Mouse (Mus musculus): ENCODE data around the gene Lat2. TPM values are rescaled to one million over a fixed set of nuclear protein-coding genes. Genes with fewer than 3 reads are reported as not detected.
"Not testable (repeated sequence)": the region's sequence is repeated elsewhere in the genome, so short reads cannot be mapped to it uniquely, and the experiment has no call there.

Gene Lat2
- polyA plus RNA-seq (2012; rRNA removed): 52.2 and 52.4 TPM in 2 replicates

- H3K4me1 ChIP-seq (ENCODE audit: control insufficient read depth, insufficient read depth, insufficient read length): peaks cover 19% of the 10 kb centered on the region; the same call in 1 of the 2 replicates
- peak within 1 kb of the TSS; percentile 70 for H3K4me3 ChIP-seq (ENCODE audit: extremely low read depth, insufficient read depth, insufficient read length)
- no peak for TF ChIP-seq CTCF (IDR thresholded peaks at IDR 0.05; ENCODE audit: extremely low read depth, insufficient read depth, insufficient read length, insufficient replicate concordance)
- peak; percentile 61; the same call in 1 of the 2 replicates for TF ChIP-seq POLR2A (IDR thresholded peaks at IDR 0.05; ENCODE audit: low read depth, low read length)
- H3K27me3 ChIP-seq (ENCODE audit: control insufficient read depth, insufficient read depth, low read length): no peaks in the 10 kb centered on the region
- peak within 1 kb of the TSS; percentile 85 for H3K27ac ChIP-seq (ENCODE audit: insufficient read depth, low read length)
- 32% methylated on average over 7 of the region's 7 CpGs for WGBS
- peaks cover 7% of the 10 kb centered on the region for H3K36me3 ChIP-seq (ENCODE audit: control insufficient read depth, insufficient read depth, low read length)
- DNase-seq (ENCODE audit: low read depth in 1 of 2, low spot score in 2 of 2): peak; percentile 37 to 68
These were observed at the start of gene Lat2 for GRCm38 (mm10) chr5:134614802-134615201. Gene Lat2 (minus strand): TSS chr5:134615025.

GRCm38 (mm10) chr5:134656708-134657107 lies 41.9 kb upstream of the Lat2 start:
- no peak for DNase-seq (ENCODE audit: low read depth in 1 of 2, low spot score in 2 of 2)
- Histone ChIP-seq H3K4me3 (ENCODE audit: extremely low read depth, insufficient read depth, insufficient read length) (no peak overlapping the region), H3K27me3 (ENCODE audit: control insufficient read depth, insufficient read depth, low read length) (no peaks in the 10 kb centered on the region), H3K4me1 (ENCODE audit: control insufficient read depth, insufficient read depth, insufficient read length) (no peaks in the 10 kb centered on the region), H3K36me3 (ENCODE audit: control insufficient read depth, insufficient read depth, low read length) (peaks cover 5% of the 10 kb centered on the region; the same call in 1 of the 2 replicates), H3K27ac (ENCODE audit: insufficient read depth, low read length) (no peak overlapping the region)
- TF ChIP-seq CTCF (IDR thresholded peaks at IDR 0.05; ENCODE audit: extremely low read depth, insufficient read depth, insufficient read length, insufficient replicate concordance): no peak
- no peak for TF ChIP-seq POLR2A (IDR thresholded peaks at IDR 0.05; ENCODE audit: low read depth, low read length)
- 88% methylated on average over 4 of the region's 4 CpGs for WGBS

DNA sequence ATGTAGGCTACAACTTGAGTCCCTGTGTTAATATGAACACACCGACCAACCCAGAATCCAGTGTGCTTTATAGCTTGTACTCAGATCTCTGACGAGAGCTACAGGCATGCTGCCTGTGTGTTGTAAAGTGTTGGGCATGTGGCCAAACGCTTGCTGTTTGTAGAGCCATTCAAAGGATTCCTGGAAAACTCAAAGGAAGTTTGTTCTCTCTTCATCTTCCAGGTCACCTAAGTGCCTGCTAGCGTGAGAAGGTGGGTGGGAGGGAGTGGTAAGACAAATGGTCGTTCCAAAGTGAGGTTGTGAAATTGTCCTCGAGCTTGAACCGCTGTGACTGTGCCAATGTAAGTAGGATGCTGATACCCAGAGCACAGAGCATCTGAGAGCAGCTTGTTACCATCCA lies 37.2 kb upstream of the Lat2 start:
- Histone ChIP-seq H3K36me3 (ENCODE audit: control insufficient read depth, insufficient read depth, low read length) (peaks cover 2% of the 10 kb centered on the region; the same call in 1 of the 2 replicates), H3K27me3 (ENCODE audit: control insufficient read depth, insufficient read depth, low read length) (no peaks in the 10 kb centered on the region), H3K4me1 (ENCODE audit: control insufficient read depth, insufficient read depth, insufficient read length) (no peaks in the 10 kb centered on the region; the same call in 1 of the 2 replicates), H3K27ac (ENCODE audit: insufficient read depth, low read length) (no peak overlapping the region), H3K4me3 (ENCODE audit: extremely low read depth, insufficient read depth, insufficient read length) (no peak overlapping the region)
- DNase-seq (ENCODE audit: low read depth in 1 of 2, low spot score in 2 of 2): no peak
- 64% methylated on average over 7 of the region's 7 CpGs for WGBS
- TF ChIP-seq CTCF (IDR thresholded peaks at IDR 0.05; ENCODE audit: extremely low read depth, insufficient read depth, insufficient read length, insufficient replicate concordance) (no peak), POLR2A (IDR thresholded peaks at IDR 0.05; ENCODE audit: low read depth, low read length) (no peak)

- no peak overlapping the region for H3K27ac ChIP-seq (ENCODE audit: insufficient read depth, low read length)
- peak; percentile 61; the same call in 1 of the 2 replicates for TF ChIP-seq CTCF (IDR thresholded peaks at IDR 0.05; ENCODE audit: extremely low read depth, insufficient read depth, insufficient read length, insufficient replicate concordance)
- no peak for TF ChIP-seq POLR2A (IDR thresholded peaks at IDR 0.05; ENCODE audit: low read depth, low read length)
- no peaks in the 10 kb centered on the region for H3K27me3 ChIP-seq (ENCODE audit: control insufficient read depth, insufficient read depth, low read length)
- no peak overlapping the region for H3K4me3 ChIP-seq (ENCODE audit: extremely low read depth, insufficient read depth, insufficient read length)
- WGBS: 61% methylated on average over 5 of the region's 5 CpGs
- no peaks in the 10 kb centered on the region; the same call in 1 of the 2 replicates for H3K4me1 ChIP-seq (ENCODE audit: control insufficient read depth, insufficient read depth, insufficient read length)
- H3K36me3 ChIP-seq (ENCODE audit: control insufficient read depth, insufficient read depth, low read length): no peaks in the 10 kb centered on the region
- DNase-seq (ENCODE audit: low read depth in 1 of 2, low spot score in 2 of 2): peak; percentile 12 to 56
These were observed 36.1 kb upstream of the Lat2 start for GRCm38 (mm10) chr5:134650926-134651325.

DNA sequence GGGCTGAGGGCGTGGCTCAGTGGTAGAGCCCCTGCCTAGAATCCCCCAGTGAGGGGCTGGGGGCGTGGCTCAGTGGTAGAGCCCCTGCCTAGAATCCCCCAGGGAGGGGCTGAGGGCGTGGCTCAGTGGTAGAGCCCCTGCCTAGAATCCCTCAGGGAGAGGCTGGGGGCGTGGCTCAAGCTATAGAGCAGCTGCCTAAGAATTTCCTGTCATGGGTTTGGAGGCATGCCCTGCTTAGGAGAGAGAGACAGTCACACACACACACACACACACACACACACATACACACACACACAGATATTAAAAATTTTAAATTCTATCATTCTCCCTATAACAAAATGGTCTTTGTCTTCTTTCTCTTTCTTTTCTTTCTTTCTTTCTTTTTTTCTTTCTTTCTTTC lies 34.2 kb upstream of the Lat2 start:
- not testable (repeated sequence) for H3K4me3 ChIP-seq (ENCODE audit: extremely low read depth, insufficient read depth, insufficient read length); H3K36me3 ChIP-seq (ENCODE audit: control insufficient read depth, insufficient read depth, low read length); H3K27ac ChIP-seq (ENCODE audit: insufficient read depth, low read length); DNase-seq (ENCODE audit: low read depth in 1 of 2, low spot score in 2 of 2); H3K4me1 ChIP-seq (ENCODE audit: control insufficient read depth, insufficient read depth, insufficient read length); H3K27me3 ChIP-seq (ENCODE audit: control insufficient read depth, insufficient read depth, low read length)
- WGBS: 47% methylated on average over 4 of the region's 4 CpGs

DNA sequence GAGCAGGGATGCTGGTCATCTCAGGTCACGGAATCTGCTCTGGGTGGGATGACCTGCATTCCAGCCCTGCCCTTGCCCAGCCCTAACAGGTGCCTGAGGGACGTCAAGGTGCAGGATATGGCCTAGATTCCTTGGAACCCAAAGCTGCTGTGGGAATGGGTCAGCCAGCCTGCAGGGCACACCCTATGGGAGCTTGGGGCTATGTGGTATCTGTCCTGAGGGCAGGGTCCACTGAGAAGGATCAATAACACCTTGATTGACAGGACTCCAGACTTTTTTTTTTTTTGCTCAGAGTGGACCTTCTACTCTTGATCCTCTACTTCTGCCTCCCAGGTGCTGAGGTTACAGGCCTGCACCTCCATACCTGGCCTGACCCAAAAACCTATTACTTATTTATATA lies 32.6 kb upstream of the Lat2 start:
- no peak overlapping the region for H3K4me3 ChIP-seq (ENCODE audit: extremely low read depth, insufficient read depth, insufficient read length)
- H3K36me3 ChIP-seq (ENCODE audit: control insufficient read depth, insufficient read depth, low read length): no peaks in the 10 kb centered on the region
- TF ChIP-seq CTCF (IDR thresholded peaks at IDR 0.05; ENCODE audit: extremely low read depth, insufficient read depth, insufficient read length, insufficient replicate concordance): no peak
- TF ChIP-seq POLR2A (IDR thresholded peaks at IDR 0.05; ENCODE audit: low read depth, low read length): no peak
- WGBS: 82% methylated on average over 2 of the region's 2 CpGs
- no peaks in the 10 kb centered on the region for H3K27me3 ChIP-seq (ENCODE audit: control insufficient read depth, insufficient read depth, low read length)
- H3K27ac ChIP-seq (ENCODE audit: insufficient read depth, low read length): no peak overlapping the region
- DNase-seq (ENCODE audit: low read depth in 1 of 2, low spot score in 2 of 2): no peak
- H3K4me1 ChIP-seq (ENCODE audit: control insufficient read depth, insufficient read depth, insufficient read length): no peaks in the 10 kb centered on the region; the same call in 1 of the 2 replicates

GRCm38 (mm10) chr5:134646461-134646860 lies 31.6 kb upstream of the Lat2 start:
- no peak for TF ChIP-seq POLR2A (IDR thresholded peaks at IDR 0.05; ENCODE audit: low read depth, low read length)
- no peak for TF ChIP-seq CTCF (IDR thresholded peaks at IDR 0.05; ENCODE audit: extremely low read depth, insufficient read depth, insufficient read length, insufficient replicate concordance)
- Histone ChIP-seq H3K36me3 (ENCODE audit: control insufficient read depth, insufficient read depth, low read length) (no peaks in the 10 kb centered on the region), H3K4me1 (ENCODE audit: control insufficient read depth, insufficient read depth, insufficient read length) (no peaks in the 10 kb centered on the region; the same call in 1 of the 2 replicates), H3K27me3 (ENCODE audit: control insufficient read depth, insufficient read depth, low read length) (no peaks in the 10 kb centered on the region), H3K4me3 (ENCODE audit: extremely low read depth, insufficient read depth, insufficient read length) (no peak overlapping the region), H3K27ac (ENCODE audit: insufficient read depth, low read length) (no peak overlapping the region)
- 75% methylated on average over 4 of the region's 4 CpGs for WGBS
- no peak for DNase-seq (ENCODE audit: low read depth in 1 of 2, low spot score in 2 of 2)
